Mouse (Mus musculus) Muller cell, postnatal 12 days (primary cell): ENCODE measurements around the gene Pou3f3.

ENCODE experiments used
- DNase-seq: peaks from one replicate; pipeline ENCODE4 v3.0.0-alpha.2; 2015; ENCODE audit errors: inconsistent ontology term

The Pou3f3 gene

GRCm38 (mm10) chr1:42695578-42695915 is at the start of gene Pou3f3:
Gene Pou3f3, plus strand, starts transcription at chr1:42695768.
- peak; percentile 82 for DNase-seq

DNA sequence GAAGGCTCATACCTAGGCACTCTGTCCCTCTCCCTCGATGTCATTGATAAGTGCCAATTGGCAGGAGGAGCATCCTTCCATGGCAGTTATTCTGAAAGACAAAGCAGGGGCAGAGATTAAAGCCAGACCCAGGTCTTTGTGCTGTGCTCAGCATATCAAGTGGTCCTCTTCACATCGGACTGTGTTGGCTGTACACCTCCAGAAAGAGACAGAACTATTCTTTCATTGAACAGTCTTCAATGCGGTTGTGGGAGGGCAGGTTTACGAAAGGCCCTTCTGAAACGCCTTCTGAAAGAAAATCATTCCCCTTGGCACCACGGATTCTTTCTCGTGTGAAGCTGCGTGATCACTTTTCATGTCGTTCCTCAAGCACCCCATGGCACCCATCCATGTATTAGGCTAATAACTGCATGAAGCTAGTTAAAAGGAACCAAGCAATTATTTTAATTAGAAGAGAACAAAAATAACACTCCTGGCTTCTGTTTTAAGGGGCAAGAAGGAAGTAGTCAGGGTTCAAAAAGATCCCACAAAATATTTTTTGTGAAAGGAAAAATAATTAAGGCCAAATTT is 47.1 kb upstream of the Pou3f3 start:
- DNase-seq, result peak; percentile 67

DNA sequence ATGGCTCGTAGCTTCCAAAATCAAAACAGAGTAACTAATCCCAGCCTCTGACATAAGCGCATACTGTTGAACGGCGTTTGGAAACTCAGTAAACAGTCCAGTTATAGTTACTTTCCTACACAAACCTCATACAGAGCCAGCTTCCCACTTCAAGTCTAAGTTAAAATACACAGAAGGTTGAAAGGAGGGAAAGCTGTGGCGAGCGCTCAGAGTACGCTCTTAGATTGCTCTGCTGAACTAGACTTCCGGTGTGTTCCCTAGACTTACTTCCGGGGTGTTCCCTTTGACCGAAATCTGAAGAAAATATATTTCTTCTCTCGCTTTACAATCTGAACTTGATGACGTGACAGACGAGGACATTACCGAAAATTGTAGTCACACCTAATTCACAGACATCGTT is 44.1 kb upstream of the Pou3f3 start:
- DNase-seq, result no peak

- no peak for DNase-seq
Measured at GRCm38 (mm10) chr1:42667546-42667945, 28.0 kb upstream of the Pou3f3 start.

- no peak for DNase-seq
Measured at GRCm38 (mm10) chr1:42680673-42681072, 14.9 kb upstream of the Pou3f3 start.

- DNase-seq, result no peak
Measured at GRCm38 (mm10) chr1:42681762-42682161, 13.8 kb upstream of the Pou3f3 start.

DNA sequence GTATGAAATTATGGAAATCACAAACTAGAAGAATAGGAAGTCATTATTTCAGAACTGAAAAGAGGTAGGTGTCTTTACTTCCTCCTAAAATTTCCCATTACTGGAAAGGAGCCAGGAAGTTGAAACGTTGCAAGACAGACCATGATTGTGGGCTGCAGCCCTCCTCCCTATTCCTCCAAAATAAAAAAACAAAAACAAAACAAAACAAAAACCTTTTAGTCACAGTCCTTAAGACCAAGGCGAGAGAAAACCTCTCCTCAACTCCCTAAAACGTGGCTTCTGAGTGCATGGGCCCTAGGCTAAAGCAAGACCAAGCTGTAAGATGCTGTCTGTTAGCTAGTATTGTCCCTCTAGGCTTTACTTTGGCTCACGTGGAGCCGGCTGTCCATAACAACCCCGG is 11.7 kb upstream of the Pou3f3 start:
- DNase-seq, result no peak

DNA sequence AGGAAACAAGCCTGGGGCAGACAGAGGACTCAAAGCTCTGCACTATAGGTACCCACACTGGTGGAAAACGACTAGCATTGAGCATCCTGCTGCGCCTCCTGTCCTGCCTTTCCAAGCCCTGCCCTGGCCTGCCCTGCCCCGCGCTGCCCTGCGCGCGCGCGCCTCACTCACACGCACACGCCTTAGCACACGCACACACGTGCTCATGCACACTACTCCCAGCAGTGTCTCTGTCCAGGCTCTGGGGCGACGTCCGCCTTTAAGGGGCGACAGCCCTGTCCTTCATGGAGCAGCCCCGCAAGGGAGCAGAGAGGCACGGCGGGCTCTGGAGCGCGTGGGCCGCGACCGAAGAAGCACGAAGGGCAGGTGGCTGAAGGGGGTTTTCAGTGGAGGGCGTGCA is 11.2 kb upstream of the Pou3f3 start:
- no peak for DNase-seq

DNA sequence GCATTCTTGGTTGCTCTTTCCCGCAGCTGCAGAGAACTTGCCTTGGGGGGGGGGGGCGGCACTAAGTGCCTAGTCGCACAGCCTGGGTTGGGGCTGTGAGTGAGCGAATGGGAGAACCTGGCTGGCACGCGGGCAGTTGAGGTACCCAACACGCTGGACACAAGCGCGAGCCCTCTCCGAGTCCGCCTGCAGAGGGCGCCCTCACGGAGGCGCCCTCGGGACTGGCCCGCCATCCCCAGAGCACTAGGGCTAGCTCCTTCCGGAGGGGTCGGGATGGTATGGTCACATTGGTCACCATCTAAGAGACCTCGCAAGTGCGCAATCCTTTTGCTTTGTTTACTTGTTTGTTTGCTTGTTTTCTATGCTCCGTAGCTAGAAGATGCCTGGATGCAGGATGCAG is 10.8 kb upstream of the Pou3f3 start:
- no peak for DNase-seq

DNA sequence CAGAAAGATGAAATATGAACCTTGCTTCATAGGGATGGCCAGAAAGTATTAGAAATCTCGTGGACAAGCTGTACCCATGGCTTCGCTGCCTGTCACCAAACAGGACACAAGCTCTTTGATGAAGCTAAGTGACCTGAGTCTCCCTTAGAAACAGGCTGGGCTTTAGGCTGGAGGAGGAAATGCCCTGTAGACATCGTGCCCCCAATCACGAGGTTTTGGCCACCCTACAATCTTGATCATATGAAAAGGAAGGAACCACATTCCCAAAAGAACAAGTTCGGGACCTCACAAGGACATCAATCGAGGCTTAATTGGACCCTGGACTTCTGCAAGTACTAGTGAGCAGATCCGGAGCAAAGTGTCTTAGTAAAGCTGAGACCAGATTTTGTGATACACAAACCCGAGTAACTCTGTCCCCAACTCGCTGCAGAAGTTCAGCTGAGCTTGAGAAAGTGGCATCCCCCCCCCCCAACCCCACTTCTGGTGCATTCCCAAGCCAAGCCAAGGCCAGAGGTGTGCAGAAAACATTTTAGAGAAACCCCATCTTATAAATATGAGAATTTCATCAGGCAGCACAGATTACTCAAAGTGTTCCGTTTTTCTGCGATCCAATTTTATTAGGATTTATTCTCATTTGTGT is 10.1 kb upstream of the Pou3f3 start:
- DNase-seq, result no peak

DNA sequence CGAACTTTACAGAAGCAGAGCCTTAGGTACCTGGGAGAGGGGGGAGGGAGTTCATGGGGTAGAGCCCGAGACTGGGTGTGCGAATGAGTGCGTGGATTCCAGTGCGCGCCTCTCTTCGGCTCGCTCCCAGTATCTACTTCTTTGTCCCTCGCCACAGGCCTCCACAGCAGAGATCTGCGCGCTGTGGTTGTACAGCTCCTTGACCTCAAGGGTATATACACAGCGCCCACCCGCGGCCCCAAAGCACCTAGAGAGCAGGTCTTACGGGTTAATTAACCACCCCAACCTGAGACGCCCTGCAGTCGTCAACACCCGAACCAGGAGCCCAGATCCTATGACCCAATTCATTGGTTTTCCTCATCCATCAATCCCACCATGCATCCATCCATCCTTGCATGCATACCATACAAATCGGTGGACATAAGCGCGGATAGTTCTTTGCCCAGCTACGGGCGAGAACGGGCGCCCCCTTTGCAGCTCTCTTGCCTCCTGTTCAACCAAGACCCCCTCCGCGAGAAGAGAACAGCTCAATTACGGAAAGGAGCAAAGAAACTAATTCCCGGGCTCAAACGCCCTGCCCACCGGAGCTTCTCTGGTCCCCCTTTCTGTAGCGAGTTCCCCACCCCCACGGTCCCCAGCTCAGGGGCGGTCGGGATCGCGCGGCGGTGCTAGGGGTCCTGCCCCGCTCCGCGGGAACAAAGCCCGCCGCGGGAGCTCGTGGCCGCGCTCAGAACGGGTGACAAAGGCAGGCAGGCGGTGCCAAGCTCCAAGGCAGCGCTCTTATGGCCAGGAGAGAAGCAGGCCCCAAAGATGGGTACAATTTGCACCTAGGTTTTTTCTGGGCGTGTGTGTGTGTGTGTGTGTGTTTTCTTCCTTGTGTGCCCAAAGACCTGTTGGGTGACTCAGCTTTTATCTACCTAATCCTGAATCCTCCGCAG is 9.1 kb upstream of the Pou3f3 start:
- no peak for DNase-seq

GRCm38 (mm10) chr1:42687271-42687670 is 8.3 kb upstream of the Pou3f3 start:
- no peak for DNase-seq

DNA sequence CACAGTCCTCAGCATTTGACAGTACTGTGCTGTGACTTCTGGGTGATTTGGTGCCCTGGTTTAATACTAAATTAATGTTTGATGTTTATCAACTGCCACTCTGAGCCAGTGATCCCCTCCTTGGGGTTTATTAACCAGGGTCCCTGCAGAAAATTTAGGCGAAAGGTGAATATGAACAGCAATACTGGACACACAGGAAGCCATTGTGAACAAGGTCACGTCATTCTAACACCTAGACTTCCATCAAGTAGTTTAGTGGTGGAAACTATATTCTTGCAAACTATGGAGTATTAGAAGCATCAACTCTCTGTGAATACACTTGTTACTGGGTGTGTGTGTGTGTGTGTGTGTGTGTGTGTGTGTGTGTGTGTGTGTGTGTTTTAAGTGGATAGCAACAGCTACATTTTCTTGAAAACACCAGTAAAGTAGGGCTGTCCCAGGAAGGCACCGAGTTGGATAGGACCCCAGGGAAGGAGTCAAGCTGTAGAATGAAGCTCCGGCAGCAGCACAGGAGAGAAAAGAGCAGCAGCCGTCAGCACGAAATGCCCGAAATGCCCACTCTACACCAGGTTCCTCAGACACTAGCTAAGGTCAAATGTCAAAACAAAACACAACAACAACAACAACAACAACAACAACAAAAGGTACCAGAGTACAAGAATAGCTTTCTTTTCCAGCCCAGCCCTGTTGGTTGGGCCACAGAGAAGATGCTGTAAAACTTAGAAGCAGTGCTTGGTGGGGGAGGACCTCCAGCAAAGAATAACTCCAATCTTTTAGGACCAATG is 7.6 kb upstream of the Pou3f3 start:
- DNase-seq, result no peak

GRCm38 (mm10) chr1:42688541-42689125 is 6.9 kb upstream of the Pou3f3 start:
- no peak for DNase-seq

GRCm38 (mm10) chr1:42690024-42690575 is 5.5 kb upstream of the Pou3f3 start:
- DNase-seq, result no peak

DNA sequence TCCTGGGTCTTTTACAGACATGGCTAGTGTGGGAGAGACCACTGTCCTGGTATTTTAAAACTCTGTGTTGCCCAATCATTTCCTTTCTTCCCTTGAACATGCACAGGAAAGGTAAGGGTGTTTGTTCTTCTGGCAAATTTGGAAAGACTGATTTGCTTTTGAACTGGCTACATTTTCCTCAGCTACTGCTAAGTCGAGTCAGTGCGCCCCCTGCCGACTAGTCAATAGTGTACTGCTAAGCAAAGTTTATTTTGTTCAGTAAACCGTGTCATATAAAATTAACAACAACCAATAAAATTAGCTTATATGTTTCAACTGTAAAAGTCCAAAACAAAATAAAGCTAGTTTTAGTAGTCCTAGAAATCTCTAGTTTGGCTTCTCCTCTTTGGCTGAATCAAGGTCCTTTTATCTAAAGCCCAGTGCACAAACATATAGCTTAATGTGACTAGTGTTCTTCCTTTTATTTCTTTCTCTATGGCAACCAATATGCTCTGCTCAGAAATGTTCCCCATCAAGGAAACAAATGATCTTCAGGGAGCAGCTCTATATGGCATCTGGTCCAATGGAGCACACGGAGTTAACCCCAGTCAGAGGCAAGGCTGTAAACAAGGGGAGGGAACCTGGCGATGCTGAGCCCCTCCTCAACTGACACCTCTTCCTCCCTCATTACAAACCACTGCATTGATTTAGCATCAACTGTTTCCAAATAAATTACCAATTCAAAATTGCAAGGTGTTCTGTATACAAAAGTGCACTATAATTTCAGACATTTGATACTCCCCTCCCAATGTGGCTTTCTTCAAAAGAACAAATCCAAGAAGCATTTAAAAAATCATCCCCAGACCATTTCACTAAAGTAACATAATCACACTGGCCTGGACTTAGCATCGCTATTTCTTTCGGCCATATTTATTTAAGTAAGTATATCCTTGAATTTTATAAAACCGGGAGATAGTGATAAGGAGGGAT is 4.1 kb upstream of the Pou3f3 start:
- DNase-seq, result peak; percentile 52

- no peak for DNase-seq
Measured at GRCm38 (mm10) chr1:42692221-42692620, 3.3 kb upstream of the Pou3f3 start.

DNA sequence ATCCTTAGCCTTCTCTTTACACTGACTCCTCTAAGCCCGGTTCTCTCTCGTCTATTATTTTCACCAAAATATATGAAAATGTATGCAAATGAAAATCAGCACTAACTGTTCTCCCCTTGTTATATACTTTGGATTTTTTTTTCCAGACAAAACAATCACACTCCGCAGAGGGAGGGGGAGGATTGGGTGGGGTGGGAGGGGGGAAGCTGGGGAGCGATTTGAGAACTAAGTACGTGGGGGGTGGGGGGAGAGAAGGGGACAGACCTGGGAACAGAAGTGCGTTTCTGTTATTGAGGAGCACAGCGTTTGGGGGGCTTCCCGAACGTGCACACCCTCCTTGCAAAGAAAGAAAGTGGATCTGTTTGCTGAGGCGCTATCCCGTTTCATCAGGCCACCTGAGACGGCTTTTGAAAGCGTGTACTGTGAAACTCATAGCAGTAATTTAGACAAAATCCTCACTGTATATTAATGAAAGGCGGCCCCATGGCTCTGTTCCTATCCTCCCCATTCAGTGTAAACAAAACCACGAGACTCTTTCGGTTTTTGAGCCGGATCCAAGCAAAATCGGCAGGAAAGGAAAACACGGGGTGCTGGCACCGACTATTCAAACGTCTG is 2.4 kb upstream of the Pou3f3 start:
- DNase-seq, result no peak

DNA sequence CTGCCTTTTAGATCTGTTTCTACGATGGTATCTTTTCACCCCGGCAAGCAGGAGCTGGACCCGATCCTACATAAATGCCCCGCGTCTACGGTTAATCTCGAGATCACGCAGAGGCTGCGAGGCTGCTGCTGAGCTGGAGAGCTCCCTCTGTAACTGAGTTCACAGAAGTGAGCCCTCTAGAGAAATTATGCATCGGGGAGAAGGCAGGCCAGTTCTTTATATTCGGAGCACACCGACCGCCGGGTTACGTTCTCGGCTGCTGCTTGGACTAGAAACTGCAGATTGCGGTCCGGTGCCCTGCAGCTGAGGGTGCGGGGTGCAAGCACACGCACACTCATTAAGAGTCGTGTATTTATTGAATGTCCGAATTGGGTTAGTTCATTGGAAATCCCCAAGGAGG is 1.7 kb upstream of the Pou3f3 start:
- DNase-seq, result peak; percentile 58

DNA sequence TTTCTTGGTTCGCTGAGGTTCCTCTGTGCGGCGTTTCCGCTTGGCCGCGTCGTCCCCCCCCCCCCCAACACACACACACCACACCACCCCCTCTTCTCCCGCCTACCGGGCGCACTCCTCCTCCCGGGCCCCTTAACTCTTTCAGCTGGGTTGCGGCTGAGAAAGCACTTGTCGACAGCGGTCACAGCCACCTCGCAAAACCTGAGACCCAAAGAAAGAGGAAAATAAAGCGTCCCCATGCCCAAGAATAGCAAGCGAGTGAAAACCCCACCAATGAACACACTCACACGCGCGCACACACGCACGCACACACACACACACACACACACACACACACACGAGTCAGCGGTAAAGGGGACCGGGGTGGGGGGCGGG is 1.3 kb upstream of the Pou3f3 start:
- DNase-seq, result no peak
